Mouse (Mus musculus): Measurements from ENCODE around the gene 3110021N24Rik.

The 3110021N24Rik gene

DNA sequence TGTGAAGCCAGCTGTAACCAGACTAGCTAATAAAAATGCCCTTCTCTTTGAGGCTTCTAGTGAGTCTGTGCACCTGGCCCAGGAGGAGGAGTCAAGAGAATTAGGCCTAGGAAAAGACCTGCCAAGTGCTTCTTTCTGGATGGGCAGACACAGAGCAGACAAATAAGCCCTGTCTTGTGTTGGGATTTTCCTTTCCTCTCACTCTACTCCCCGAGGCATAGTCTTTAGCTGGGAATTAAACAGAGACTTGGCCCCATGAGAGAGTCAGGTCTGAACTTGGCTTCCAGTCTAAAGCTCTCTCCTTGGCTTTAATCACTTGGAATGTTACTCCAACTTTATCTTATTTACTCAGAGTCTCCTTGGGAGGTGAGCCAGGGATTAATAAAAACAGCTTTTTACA is 74.5 kb downstream of the 3110021N24Rik start:
- DNase-seq (ENCODE audit: low read depth, low spot score), result no peak

- DNase-seq (ENCODE audit: low read depth, low spot score), result no peak
These were observed 77.3 kb downstream of the 3110021N24Rik start for GRCm38 (mm10) chr4:108796701-108797100.

DNA sequence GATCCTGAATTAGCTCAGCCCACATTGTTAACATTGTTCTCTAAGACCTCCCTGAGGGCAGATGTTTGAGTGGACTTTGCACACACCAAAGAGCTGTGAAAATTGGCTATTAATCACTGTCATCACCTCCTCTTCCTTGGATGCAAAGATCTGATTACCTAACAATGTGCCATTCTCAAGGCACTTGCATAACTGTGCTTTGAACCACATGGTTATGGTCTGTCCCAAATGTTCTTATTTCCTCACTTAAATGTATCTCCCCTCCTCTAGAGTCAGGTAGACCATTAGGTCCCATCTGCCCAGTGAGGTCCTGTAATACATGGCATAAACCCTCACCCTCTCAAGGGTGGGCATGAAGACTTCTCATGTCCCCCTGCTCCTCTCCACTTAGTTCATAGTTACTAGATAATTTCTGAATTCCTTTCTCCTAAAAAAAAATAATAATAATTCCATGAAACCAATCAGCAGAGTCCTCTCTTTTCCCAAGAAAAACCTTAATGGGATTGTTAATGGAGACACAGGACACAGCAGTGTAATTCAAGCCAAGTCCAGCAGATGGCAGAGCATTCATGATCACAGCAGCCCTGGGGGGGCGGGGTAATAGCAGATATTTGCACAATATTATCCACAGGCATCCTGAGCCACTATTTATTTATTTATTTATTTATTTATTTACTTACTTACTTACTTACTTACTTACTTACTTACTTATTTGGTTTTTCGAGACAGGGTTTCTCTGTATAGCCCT is 78.8 kb downstream of the 3110021N24Rik start:
- peak; percentile 79 for DNase-seq (ENCODE audit: low read depth, low spot score)

GRCm38 (mm10) chr4:108803535-108803934 is 84.1 kb downstream of the 3110021N24Rik start:
- no peak for DNase-seq (ENCODE audit: low read depth, low spot score)

GRCm38 (mm10) chr4:108811142-108811541 is 91.7 kb downstream of the 3110021N24Rik start:
- DNase-seq (ENCODE audit: low read depth, low spot score), result no peak

GRCm38 (mm10) chr4:108811550-108811949 is 92.1 kb downstream of the 3110021N24Rik start:
- no peak for DNase-seq (ENCODE audit: low read depth, low spot score)

DNA sequence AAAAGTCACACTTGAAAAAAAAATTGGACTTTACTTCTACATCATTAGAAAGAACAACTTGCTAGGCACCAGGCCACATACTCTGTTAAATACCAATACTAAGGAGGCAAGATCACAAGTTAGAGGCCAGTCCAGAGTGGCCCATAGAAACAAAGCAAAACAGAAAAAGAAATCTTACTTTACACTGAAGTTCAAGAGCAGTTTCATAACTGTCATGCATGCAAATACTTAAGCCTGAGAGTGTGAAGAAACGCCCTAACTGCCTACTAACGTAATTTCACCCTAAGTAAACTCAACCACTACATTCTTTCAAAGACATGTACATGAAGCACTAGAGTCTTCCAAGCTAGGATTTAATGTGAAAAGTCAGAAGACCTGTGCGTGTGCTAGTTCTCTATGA is 106.2 kb downstream of the 3110021N24Rik start:
- DNase-seq (ENCODE audit: low read depth, low spot score), result no peak

DNA sequence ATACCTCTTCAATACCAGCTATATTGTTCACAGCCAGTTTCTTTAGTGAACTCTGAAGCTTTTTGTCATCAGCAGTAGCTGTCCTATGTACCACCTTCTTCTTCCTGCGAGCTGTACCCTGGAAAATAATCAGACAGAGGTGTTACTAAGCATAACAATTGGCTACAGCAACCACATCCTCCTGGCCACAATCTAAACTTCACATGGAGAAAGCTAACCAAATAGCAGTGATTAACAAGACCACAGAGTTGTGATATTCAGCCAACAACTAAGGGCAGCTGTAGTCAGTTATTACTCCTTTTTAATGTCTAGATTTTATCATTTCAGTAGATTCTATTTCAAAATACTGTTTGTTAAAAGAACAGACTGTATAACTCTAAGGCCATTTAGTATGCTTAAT is 106.6 kb downstream of the 3110021N24Rik start:
- no peak for DNase-seq (ENCODE audit: low read depth, low spot score)

DNA sequence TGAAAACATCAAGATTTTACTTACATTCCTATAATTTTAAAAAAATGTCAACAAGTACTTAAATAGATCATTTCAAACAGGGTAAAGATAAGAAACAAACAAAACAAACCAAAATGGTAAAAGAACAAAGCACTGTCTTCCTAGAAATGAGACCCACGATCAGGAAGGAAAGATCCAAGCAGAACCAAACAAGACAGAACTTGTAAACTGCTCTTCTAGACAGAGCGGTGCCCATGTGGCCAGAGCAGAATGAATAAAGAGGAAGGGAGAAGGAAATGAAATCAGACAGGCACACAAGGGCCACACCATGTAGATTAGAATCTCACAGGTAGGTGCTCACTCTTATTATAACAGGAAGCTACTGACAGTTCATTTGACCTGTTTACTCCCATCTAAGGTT is 107.2 kb downstream of the 3110021N24Rik start:
- DNase-seq (ENCODE audit: low read depth, low spot score), result no peak

DNA sequence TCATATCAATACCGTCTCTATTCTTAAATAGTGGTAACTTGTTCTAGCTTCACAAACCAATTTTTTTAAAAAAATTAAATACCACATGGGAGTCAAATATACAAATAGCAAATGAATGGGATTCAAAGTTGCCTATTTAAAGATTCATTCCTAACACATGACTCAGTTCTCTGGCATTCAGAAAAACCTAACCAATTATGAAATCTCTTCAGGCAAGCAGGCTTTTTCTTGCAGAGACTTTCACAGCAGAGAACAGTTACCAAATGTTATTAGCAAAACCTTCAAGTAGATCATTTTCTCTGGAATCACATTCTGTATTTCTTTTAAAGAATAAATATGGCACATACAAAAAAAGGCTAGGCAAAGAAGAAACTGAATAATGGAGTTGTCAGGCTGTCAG is 111.2 kb downstream of the 3110021N24Rik start:
- DNase-seq (ENCODE audit: low read depth, low spot score), result no peak
